Mouse (Mus musculus) heart, embryonic 14.5 days (tissue): ENCODE measurements around the gene Ogn. TPM values are rescaled to one million over a fixed set of nuclear protein-coding genes. Genes with fewer than 3 reads are reported as not detected.

Experiments
- ATAC-seq: fragments of 200-750 bp; cut with Nextera tagmentation; 2 replicates; pipeline ENCODE4 v1.8.0; 2017; ENCODE audit warnings: low read depth, moderate TSS enrichment; ENCODE audit not compliant: insufficient number of reproducible peaks, insufficient read depth, low FRiP score
- H3K27ac ChIP-seq, 2 experiments: fragments of 200-500 bp in 1 of 2; fragments of 300-500 bp in 1 of 2; sonication (generic) in 1 of 2; replicated peaks in 1 of 2; 2 replicates each; pipeline ENCODE4 v1.5.1; 2012 to 2014; ENCODE audit warnings: low read depth in 2 of 2, low read length in 2 of 2, control low read depth in 1 of 2, mild to moderate bottlenecking in 1 of 2, mixed read lengths in 1 of 2; ENCODE audit not compliant: control insufficient read depth in 1 of 2, insufficient read depth in 1 of 2
- H3K27me3 ChIP-seq: fragments of 300-500 bp; sonication (generic); 2 replicates; pipeline ENCODE4 v1.6.1; 2014; ENCODE audit warnings: mild to moderate bottlenecking, low read length, control low read depth; ENCODE audit not compliant: control insufficient read depth, insufficient read depth
- H3K36me3 ChIP-seq: fragments of 300-500 bp; sonication (generic); 2 replicates; pipeline ENCODE4 v1.6.1; 2014; ENCODE audit warnings: mild to moderate bottlenecking, control low read depth, low read length, mixed read lengths; ENCODE audit not compliant: control insufficient read depth, insufficient read depth
- H3K4me1 ChIP-seq, 2 experiments: fragments of 200-500 bp in 1 of 2; fragments of 300-500 bp in 1 of 2; sonication (generic) in 1 of 2; 2 replicates each; pipeline ENCODE4 v1.6.1; 2012 to 2014; ENCODE audit warnings: low read length in 2 of 2, control low read depth in 1 of 2, mixed read lengths in 1 of 2; ENCODE audit not compliant: control insufficient read depth in 2 of 2, insufficient read depth in 2 of 2
- H3K4me2 ChIP-seq: fragments of 300-500 bp; sonication (generic); 2 replicates; pipeline ENCODE4 v1.6.1; 2014; ENCODE audit warnings: mild to moderate bottlenecking, low read length
- H3K4me3 ChIP-seq, 2 experiments: fragments of 200-500 bp in 1 of 2; fragments of 300-500 bp in 1 of 2; sonication (generic) in 1 of 2; 2 replicates each; pipeline ENCODE4 v1.5.1; 2012 to 2014; ENCODE audit warnings: low read length in 2 of 2, mild to moderate bottlenecking in 2 of 2, control low read depth in 1 of 2, low read depth in 1 of 2, moderate library complexity in 1 of 2; ENCODE audit not compliant: control insufficient read depth in 1 of 2, insufficient read depth in 1 of 2
- H3K9ac ChIP-seq: fragments of 300-500 bp; sonication (generic); 2 replicates; pipeline ENCODE4 v1.6.1; 2014; ENCODE audit warnings: mild to moderate bottlenecking, low read length
- H3K9me3 ChIP-seq: fragments of 300-500 bp; sonication (generic); 2 replicates; pipeline ENCODE4 v1.6.1; 2016; ENCODE audit warnings: low read length, control low read depth; ENCODE audit not compliant: control insufficient read depth
- WGBS: fragments of 180-500 bp; shearing (Covaris S2); extraction: QIAGEN DNeasy Blood & Tissue Kit; methylation state at CpG from one replicate; pipeline ENCODE4 v1.1.7; 2014; 5-methylcytosine and 5-hydroxymethylcytosine counted together
- polyA plus RNA-seq: library from polyadenylated mRNA; unstranded; fragments of >200 nt; fragmentation: Nextera tagmentation; extraction: Ambion mirVana; gene quantifications from 2 replicates; pipeline ENCODE4 v1.2.1, GENCODE M21; 2014

The Ogn gene
- polyA plus RNA-seq, 1 experiment from 2014 or later, result 39.4 TPM

DNA sequence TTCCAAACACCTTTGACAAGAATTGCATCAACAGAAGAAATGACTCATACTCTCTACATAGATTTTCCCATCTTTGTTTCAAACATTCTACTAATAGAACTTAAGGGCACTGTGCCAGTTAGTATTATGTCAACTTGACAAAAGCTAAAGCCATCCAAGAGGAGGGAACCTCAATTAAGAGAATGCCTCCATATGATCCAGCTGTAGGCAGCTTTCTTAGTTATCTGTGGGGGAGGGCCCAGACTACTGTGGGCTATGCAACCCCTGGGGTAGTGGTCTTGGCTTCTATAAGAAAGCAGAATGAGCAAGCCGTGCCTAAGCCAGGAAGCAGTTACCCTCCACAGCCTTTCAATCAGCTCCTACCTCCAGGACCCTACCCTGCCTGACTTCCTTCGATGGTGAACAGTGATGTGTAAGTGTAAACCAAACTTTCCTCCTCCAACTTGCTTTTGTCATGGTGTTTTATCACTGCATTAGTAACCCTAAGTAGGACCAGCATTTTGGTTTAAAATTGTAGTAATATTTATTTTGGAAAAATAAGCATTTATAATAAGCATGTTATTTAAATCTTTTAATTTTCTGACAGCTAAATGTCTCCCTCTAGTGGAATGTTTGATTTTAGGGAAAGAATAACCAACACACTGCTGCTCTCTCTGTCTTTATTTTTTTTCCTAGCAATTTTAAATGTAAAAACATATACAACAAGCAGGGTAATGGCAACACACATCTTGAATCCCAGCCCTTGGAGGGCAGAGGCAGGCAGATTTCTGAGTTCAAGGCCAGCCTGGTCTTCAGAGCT, 37.1 kb downstream of the Ogn start:
- peak; percentile 43; the same call in 1 of the 2 replicates for ATAC-seq
- 67% methylated on average over 2 of the region's 2 CpGs for WGBS
- H3K36me3 ChIP-seq, result peaks cover 13% of the 10 kb centered on the region

DNA sequence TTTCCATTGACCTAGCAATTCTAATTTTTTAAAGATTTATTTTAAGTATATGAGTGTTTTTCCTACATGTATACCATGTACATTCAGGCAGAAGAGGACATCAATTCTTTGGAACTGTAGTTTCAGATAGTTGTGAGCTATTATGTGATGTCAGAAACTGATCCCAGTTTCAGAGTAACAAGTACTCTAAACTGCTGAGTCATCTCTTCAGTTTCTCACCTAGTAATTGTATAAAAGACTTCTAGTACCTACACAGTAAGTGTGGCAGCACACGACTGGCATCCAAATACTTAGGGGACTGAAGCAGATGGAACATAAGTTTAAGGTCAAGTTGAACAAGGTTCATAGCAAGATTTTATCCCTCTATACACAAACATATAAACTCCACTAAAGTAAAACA, 38.2 kb downstream of the Ogn start:
- Histone ChIP-seq H3K27ac (no peak overlapping the region), H3K4me3 (no peak overlapping the region), H3K9me3 (no peaks in the 10 kb centered on the region), H3K27me3 (no peaks in the 10 kb centered on the region), H3K36me3 (peaks cover 8% of the 10 kb centered on the region; the same call in 1 of the 2 replicates), H3K9ac (no peak overlapping the region), H3K4me1 (no peaks in the 10 kb centered on the region; a peak in 1 of 4 replicates), H3K4me2 (no peak overlapping the region)
- ATAC-seq, result no peak
- 83% methylated on average over 1 of the region's 1 CpGs for WGBS

More for the DNA sequence above, 37.1 kb downstream of the Ogn start:
- no peak overlapping the region for H3K4me2 ChIP-seq
- peak overlapping the region in 1 of 2 experiments; percentile 58; a peak in 2 of 4 replicates for H3K27ac ChIP-seq
- H3K4me3 ChIP-seq, result no peak overlapping the region
- H3K4me1 ChIP-seq, result no peaks in the 10 kb centered on the region; a peak in 1 of 4 replicates
- H3K9ac ChIP-seq, result no peak overlapping the region
- no peaks in the 10 kb centered on the region for H3K27me3 ChIP-seq
- no peaks in the 10 kb centered on the region for H3K9me3 ChIP-seq

DNA sequence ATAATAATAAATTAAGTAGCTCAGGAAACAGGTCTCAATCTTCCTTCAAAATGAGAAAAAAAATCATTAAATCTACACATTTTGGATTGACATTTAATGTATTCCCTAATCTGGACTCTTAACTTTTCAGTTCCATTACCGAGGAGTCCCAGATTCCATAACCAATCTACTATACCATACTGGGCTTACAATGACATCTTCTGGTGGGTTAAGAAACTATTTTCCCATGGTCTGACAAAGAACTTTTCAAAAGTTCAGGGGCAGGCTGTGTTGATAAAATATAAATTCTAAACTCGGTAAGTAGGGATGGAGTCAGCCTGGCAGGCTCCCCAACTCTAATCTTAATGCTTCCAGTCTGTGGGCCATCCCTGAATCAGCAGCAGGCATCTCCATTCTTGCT, 43.3 kb downstream of the Ogn start:
- no peaks in the 10 kb centered on the region for H3K9me3 ChIP-seq
- H3K4me3 ChIP-seq, result no peak overlapping the region
- 20% methylated on average over 2 of the region's 2 CpGs for WGBS
- H3K9ac ChIP-seq, result no peak overlapping the region
- peak overlapping the region; percentile 84 for H3K4me2 ChIP-seq
- no peak overlapping the region for H3K27ac ChIP-seq
- peaks cover 11% of the 10 kb centered on the region; the same call in 1 of the 2 replicates for H3K36me3 ChIP-seq
- H3K4me1 ChIP-seq, result peaks cover 0 to 14% of the 10 kb centered on the region in 2 experiments; a peak in 2 of 4 replicates
- no peak for ATAC-seq
- no peaks in the 10 kb centered on the region for H3K27me3 ChIP-seq

DNA sequence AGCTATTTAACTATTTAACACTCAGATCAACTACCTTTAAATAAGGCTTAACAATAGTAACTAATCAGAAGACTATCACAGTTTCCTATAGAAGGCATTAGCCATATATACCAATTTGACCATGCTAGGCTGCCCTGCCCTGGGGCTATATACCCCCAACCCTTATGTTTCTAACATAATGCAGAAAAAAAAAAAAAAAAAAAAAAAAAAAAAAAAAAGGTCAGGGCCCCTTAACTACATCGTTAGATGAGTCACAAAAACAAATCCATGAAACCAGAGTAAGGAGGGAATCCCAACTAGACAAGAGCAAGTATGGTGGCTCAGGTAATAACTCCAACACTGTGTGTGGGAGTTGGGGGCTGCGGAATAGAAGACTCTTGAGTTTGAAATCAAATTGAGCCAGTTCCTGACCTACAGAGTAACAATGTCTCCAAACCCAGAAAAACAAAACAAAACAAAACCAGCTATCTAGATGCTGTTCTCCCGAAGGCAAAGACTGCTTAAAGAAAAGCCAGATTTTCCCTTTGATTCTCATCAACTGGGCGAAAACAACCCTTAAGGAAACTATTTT, 44.0 kb downstream of the Ogn start:
- WGBS, result 1% methylated on average over 4 of the region's 4 CpGs
- no peaks in the 10 kb centered on the region for H3K27me3 ChIP-seq
- H3K9me3 ChIP-seq, result no peaks in the 10 kb centered on the region
- no peak for ATAC-seq
- peak overlapping the region; percentile 84 for H3K4me2 ChIP-seq
- no peak overlapping the region; a peak in 1 of 4 replicates for H3K27ac ChIP-seq
- peaks cover 0 to 14% of the 10 kb centered on the region in 2 experiments; a peak in 2 of 4 replicates for H3K4me1 ChIP-seq
- peak overlapping the region; percentile 76 for H3K9ac ChIP-seq
- peaks cover 15% of the 10 kb centered on the region for H3K36me3 ChIP-seq
- peak overlapping the region; percentile 88 to 95 for H3K4me3 ChIP-seq

DNA sequence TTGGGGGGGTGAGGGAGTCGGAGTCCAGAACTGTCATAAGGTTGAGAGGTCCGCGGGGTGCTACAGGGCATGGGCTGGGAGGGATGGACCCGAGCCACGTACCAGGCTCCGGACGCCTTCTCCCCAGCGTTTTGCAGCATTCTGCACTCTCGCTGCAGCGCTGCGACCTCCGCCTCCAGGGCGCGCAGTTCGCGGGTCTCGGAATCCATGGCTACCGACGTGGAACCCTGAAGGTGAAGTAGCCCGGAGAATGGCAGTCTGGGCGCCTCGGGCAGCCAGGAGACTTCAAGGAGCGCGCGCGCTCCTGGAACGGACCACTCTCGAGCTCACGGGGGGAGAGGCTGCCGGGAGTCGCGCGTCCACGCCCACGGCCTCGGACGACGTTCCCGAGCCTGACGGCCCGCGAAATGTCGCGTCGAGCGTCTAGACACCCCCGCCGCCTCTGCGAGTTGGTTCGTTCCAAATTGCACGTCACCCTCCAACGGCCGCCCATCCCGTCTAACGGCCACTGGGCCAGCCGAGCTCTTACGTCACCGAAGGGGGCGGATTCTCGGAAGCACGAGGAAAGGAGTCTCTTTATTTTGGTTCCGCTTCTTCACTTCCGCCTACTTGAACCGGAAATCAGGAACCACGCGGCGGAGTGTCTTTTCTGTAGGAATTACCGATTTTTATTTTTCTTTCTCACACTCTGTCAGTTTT, 44.8 kb downstream of the Ogn start, which contains the start of the genes Cenpp and Nol8:
TSS of gene Cenpp (minus strand) at position 305 of the 699 bp plus-strand sequence.
TSS of gene Nol8 (plus strand) at position 598 of the 699 bp plus-strand sequence.
- WGBS, result under 1% methylated on average over 68 of the region's 68 CpGs
- Histone ChIP-seq H3K4me1 (peaks cover 0 to 14% of the 10 kb centered on the region in 2 experiments; a peak in 2 of 4 replicates), H3K4me3 (peak within 1 kb of the TSS; percentile 88 to 96), H3K27ac (peak within 1 kb of the TSS; percentile 88 to 90), H3K4me2 (peak within 1 kb of the TSS; percentile 84), H3K9ac (peak within 1 kb of the TSS; percentile 81), H3K9me3 (no peaks in the 10 kb centered on the region), H3K36me3 (peaks cover 22% of the 10 kb centered on the region), H3K27me3 (no peaks in the 10 kb centered on the region)
- ATAC-seq, result peak; percentile 98

DNA sequence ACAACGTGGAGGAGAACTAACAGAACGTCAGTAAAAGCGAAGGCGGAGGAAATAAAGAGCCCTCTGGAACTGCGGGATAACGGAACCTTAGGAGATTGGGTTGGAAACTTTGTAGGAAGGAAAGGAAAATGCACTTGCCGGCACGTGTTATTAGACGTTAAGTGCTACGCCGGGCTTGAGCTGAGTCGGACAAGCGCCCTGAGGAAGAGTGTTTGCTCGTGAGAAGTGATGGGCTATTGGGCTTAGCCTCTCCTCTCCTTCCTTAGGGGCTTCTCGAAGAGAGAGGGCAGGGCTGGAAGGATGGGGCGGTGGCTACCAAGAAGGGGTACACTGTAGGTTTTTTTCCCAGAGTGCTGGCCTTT, 45.3 kb downstream of the Ogn start:
- under 1% methylated on average over 16 of the region's 16 CpGs for WGBS
- H3K9ac ChIP-seq, result peak overlapping the region; percentile 81
- ATAC-seq, result peak; percentile 72
- H3K9me3 ChIP-seq, result no peaks in the 10 kb centered on the region
- H3K27ac ChIP-seq, result peak overlapping the region; percentile 88 to 90
- H3K27me3 ChIP-seq, result no peaks in the 10 kb centered on the region
- H3K4me2 ChIP-seq, result peak overlapping the region; percentile 83
- H3K4me3 ChIP-seq, result peak overlapping the region; percentile 88 to 96
- H3K4me1 ChIP-seq, result peaks cover 0 to 14% of the 10 kb centered on the region in 2 experiments; a peak in 2 of 4 replicates
- peaks cover 27% of the 10 kb centered on the region for H3K36me3 ChIP-seq
